Mouse (Mus musculus) limb, embryonic 12.5 days (tissue): Measurements from ENCODE around the gene Pfdn6. TPM values are rescaled to one million over a fixed set of nuclear protein-coding genes. Genes with fewer than 3 reads are reported as not detected.
"Not testable (repeated sequence)": the region's sequence is repeated elsewhere in the genome, so short reads cannot be mapped to it uniquely, and the experiment has no call there.

ENCODE experiments used
- ATAC-seq: fragments of 200-750 bp; cut with Nextera tagmentation; 2 replicates; pipeline ENCODE4 v1.8.0; 2017; ENCODE audit warnings: low read depth, moderate TSS enrichment; ENCODE audit not compliant: insufficient number of reproducible peaks, insufficient read depth, low FRiP score, low TSS enrichment
- H3K27ac ChIP-seq: fragments of 300-500 bp; sonication (generic); 2 replicates; pipeline ENCODE4 v1.5.1; 2016; ENCODE audit warnings: mild to moderate bottlenecking, moderate library complexity
- H3K27me3 ChIP-seq: fragments of 300-500 bp; sonication (generic); 2 replicates; pipeline ENCODE4 v1.6.1; 2016; ENCODE audit warnings: mild to moderate bottlenecking, moderate library complexity
- H3K36me3 ChIP-seq: fragments of 300-500 bp; sonication (generic); 2 replicates; pipeline ENCODE4 v1.6.1; 2016; ENCODE audit warnings: mild to moderate bottlenecking, moderate library complexity
- H3K4me1 ChIP-seq: fragments of 300-500 bp; sonication (generic); replicated peaks from 2 replicates; pipeline ENCODE4 v1.6.1; 2016
- H3K4me2 ChIP-seq: fragments of 300-500 bp; sonication (generic); 2 replicates; pipeline ENCODE4 v1.6.1; 2016; ENCODE audit warnings: mild to moderate bottlenecking, moderate library complexity
- H3K4me3 ChIP-seq: fragments of 300-500 bp; sonication (generic); replicated peaks from 2 replicates; pipeline ENCODE4 v1.5.1; 2016; ENCODE audit warnings: mild to moderate bottlenecking
- H3K9ac ChIP-seq: fragments of 300-500 bp; sonication (generic); replicated peaks from 2 replicates; pipeline ENCODE4 v1.6.1; 2016; ENCODE audit warnings: mild to moderate bottlenecking, moderate library complexity
- H3K9me3 ChIP-seq: fragments of 300-500 bp; sonication (generic); 2 replicates; pipeline ENCODE4 v1.6.1; 2016; ENCODE audit warnings: mild to moderate bottlenecking, moderate library complexity
- WGBS: fragments of 180-500 bp; shearing (Covaris S2); methylation state at CpG from one replicate; pipeline ENCODE4 v1.1.7; 2016; 5-methylcytosine and 5-hydroxymethylcytosine counted together
- polyA plus RNA-seq: library from polyadenylated mRNA; unstranded; fragments of >200 nt; fragmentation: Nextera tagmentation; extraction: Ambion mirVana; gene quantifications from 2 replicates; pipeline ENCODE4 v1.2.1, GENCODE M21; 2016

Gene Pfdn6
- polyA plus RNA-seq, 1 experiment from 2014 or later = 186 TPM

DNA sequence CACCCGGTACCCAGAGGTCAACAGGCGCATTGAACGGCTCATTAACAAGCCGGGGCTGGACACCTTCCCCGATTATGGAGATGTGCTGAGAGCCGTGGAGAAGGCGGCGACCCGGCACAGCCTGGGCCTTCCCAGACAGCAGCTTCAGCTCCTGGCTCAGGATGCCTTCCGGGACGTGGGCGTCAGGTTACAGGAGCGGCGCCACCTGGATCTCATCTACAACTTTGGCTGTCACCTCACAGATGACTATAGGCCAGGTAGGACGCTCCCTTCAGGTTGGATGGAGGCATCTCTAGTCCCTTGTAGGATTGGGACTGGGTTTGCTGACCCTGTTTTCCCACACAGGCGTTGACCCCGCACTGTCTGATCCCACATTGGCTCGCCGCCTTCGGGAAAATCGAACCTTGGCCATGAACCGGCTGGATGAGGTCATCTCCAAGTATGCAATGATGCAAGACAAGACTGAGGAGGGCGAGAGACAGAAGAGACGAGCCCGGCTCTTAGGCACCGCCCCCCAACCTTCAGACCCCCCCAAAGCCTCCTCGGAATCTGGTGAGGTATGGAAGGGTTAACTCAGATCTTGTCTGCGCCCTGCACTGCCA lies 28.2 kb downstream of the Pfdn6 start:
- WGBS = 93% methylated on average over 28 of the region's 28 CpGs
- Histone ChIP-seq H3K9me3 (no peaks in the 10 kb centered on the region), H3K4me2 (no peak overlapping the region), H3K4me3 (peak overlapping the region; percentile 6; the same call in 1 of the 2 replicates), H3K4me1 (peaks cover 46% of the 10 kb centered on the region), H3K9ac (no peak overlapping the region), H3K27ac (no peak overlapping the region), H3K27me3 (no peaks in the 10 kb centered on the region), H3K36me3 (peaks cover 47% of the 10 kb centered on the region)
- ATAC-seq = no peak

DNA sequence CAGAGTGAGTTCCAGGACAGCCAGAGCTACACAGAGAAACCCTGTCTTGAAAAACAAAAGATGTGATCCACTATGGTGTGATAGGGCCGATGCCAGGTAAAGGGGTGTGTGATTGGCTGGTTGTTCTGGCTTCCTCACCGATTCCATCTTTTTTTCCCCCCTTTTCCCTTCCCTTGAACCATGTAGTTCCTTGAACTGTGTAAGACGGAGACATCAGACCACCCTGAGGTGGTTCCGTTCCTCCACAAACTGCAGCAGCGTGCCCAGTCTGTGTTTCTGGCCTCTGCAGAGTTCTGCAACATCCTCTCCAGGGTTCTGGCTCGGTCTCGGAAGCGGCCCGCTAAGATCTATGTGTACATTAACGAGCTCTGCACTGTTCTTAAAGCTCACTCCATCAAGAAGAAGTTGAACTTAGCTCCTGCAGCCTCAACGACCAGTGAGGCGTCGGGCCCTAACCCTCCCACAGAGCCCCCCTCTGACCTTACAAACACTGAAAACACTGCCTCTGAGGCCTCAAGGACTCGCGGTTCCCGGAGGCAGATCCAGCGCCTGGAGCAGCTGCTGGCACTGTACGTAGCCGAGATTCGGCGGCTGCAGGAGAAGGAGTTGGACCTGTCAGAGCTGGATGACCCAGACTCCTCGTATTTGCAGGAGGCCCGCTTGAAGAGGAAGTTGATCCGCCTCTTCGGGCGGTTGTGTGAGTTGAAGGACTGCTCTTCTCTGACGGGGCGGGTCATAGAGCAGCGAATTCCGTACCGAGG lies 28.9 kb downstream of the Pfdn6 start:
- no peak for ATAC-seq
- no peak overlapping the region for H3K9ac ChIP-seq
- no peak overlapping the region for H3K27ac ChIP-seq
- peak overlapping the region; percentile 6; the same call in 1 of the 2 replicates for H3K4me3 ChIP-seq
- H3K27me3 ChIP-seq = no peaks in the 10 kb centered on the region
- H3K9me3 ChIP-seq = no peaks in the 10 kb centered on the region
- H3K36me3 ChIP-seq = peaks cover 47% of the 10 kb centered on the region
- WGBS = 91% methylated on average over 31 of the region's 31 CpGs
- H3K4me2 ChIP-seq = no peak overlapping the region
- H3K4me1 ChIP-seq = peaks cover 40% of the 10 kb centered on the region

GRCm38 (mm10) chr17:33910346-33911051 lies 29.6 kb downstream of the Pfdn6 start:
- peak overlapping the region; percentile 94 for H3K4me2 ChIP-seq
- H3K27ac ChIP-seq = peak overlapping the region; percentile 91; the same call in 1 of the 2 replicates
- H3K36me3 ChIP-seq = peaks cover 47% of the 10 kb centered on the region
- peak overlapping the region; percentile 75 for H3K4me3 ChIP-seq
- H3K9ac ChIP-seq = peak overlapping the region; percentile 81
- no peaks in the 10 kb centered on the region for H3K27me3 ChIP-seq
- no peaks in the 10 kb centered on the region for H3K9me3 ChIP-seq
- WGBS = 54% methylated on average over 11 of the region's 11 CpGs
- ATAC-seq = no peak
- peaks cover 39% of the 10 kb centered on the region for H3K4me1 ChIP-seq

GRCm38 (mm10) chr17:33909869-33910250 lies 30.3 kb downstream of the Pfdn6 start:
- H3K4me2 ChIP-seq = peak overlapping the region; percentile 94
- ATAC-seq = no peak
- H3K9me3 ChIP-seq = no peaks in the 10 kb centered on the region
- H3K36me3 ChIP-seq = peaks cover 44% of the 10 kb centered on the region
- H3K4me3 ChIP-seq = peak overlapping the region; percentile 75
- H3K27ac ChIP-seq = peak overlapping the region; percentile 91
- H3K27me3 ChIP-seq = no peaks in the 10 kb centered on the region
- peak overlapping the region; percentile 81 for H3K9ac ChIP-seq
- peaks cover 33% of the 10 kb centered on the region for H3K4me1 ChIP-seq
- 1% methylated on average over 14 of the region's 14 CpGs for WGBS

- peak within 1 kb of the TSS; percentile 91 for H3K27ac ChIP-seq
- H3K36me3 ChIP-seq = peaks cover 38% of the 10 kb centered on the region
- peak; percentile 96 for ATAC-seq
- peak within 1 kb of the TSS; percentile 75 for H3K4me3 ChIP-seq
- peak within 1 kb of the TSS; percentile 94 for H3K4me2 ChIP-seq
- no peaks in the 10 kb centered on the region for H3K9me3 ChIP-seq
- H3K4me1 ChIP-seq = peaks cover 29% of the 10 kb centered on the region
- peak within 1 kb of the TSS; percentile 81 for H3K9ac ChIP-seq
- WGBS = under 1% methylated on average over 68 of the region's 68 CpGs
- H3K27me3 ChIP-seq = no peaks in the 10 kb centered on the region
Measured at GRCm38 (mm10) chr17:33909077-33909868, 30.9 kb downstream of the Pfdn6 start, which contains the start of gene Daxx. Daxx (plus strand) TSS chr17:33909414.

- under 1% methylated on average over 44 of the region's 44 CpGs for WGBS
Measured at GRCm38 (mm10) chr17:33908331-33909076, 31.6 kb downstream of the Pfdn6 start.

DNA sequence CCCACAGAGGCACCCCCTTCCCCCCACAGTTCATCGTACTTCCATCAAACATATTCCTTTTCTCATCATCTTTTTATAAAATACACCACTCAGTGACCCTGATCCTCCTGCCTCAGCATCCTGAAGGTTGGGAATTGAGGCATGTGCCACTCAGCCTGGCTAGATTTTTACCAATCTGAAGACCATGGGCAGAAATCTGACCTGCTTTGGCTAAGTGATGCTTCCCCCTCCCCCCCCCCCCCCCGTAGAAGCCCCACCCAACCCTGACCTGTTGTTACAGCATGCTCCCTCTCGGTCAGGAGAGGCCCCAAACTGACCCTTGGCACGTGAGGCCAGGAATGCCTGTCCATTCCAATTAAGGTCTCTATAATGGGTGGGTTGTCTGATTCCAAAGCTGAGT lies 35.3 kb downstream of the Pfdn6 start, which contains the start of gene Platr17:
Platr17 (plus strand) TSS at position 301 of the 400 bp plus-strand sequence.
- not testable (repeated sequence) for ATAC-seq, H3K9ac ChIP-seq, H3K36me3 ChIP-seq, H3K4me2 ChIP-seq, H3K4me3 ChIP-seq, H3K27me3 ChIP-seq, H3K4me1 ChIP-seq, H3K9me3 ChIP-seq, H3K27ac ChIP-seq
- WGBS = 26% methylated on average over 3 of the region's 4 CpGs

More at GRCm38 (mm10) chr17:33908331-33909076, 31.6 kb downstream of the Pfdn6 start:
- Histone ChIP-seq H3K4me1 (peaks cover 25% of the 10 kb centered on the region), H3K9me3 (no peaks in the 10 kb centered on the region), H3K36me3 (peaks cover 30% of the 10 kb centered on the region), H3K27ac (peak overlapping the region; percentile 91), H3K4me2 (peak overlapping the region; percentile 94), H3K9ac (peak overlapping the region; percentile 73), H3K27me3 (no peaks in the 10 kb centered on the region), H3K4me3 (peak overlapping the region; percentile 75)
- peak; percentile 8; the same call in 1 of the 2 replicates for ATAC-seq

DNA sequence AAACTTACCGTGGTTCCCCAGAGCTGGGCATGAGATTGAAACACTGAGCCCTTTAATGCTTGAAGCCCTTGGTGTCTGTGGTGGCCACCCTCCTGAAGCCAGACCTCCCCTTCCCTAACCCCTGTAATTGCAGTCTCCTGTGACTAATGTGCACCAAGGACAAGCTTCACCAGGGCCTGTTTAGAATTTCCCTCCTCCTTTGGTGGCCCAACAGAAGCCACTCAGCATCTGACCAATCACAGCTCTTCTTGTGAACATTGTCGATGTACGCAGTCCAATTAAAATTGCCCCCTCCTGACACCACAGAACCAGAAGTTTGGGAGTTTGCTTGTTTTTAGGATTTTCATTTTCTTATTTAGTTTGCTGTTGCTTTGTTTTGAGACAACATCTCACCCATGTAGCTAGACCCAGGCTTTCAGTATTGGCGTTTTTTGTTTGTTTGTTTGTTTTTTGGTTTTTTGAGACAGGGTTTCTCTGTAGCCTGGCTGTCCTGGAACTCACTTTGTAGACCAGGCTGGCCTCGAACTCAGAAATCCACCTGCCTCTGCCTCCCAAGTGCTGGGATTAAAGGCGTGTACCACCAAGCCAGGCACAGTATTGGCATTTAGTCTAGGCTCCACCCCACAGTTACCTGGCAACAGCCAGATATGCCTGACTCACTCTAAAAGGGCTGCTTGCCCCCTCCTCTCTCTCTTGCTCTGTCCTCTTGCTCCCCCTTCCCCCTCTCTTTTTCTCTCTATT lies 36.1 kb downstream of the Pfdn6 start:
- not testable (repeated sequence) for H3K4me3 ChIP-seq, H3K27me3 ChIP-seq, H3K9ac ChIP-seq, H3K36me3 ChIP-seq, H3K9me3 ChIP-seq, H3K27ac ChIP-seq, H3K4me2 ChIP-seq, H3K4me1 ChIP-seq, ATAC-seq
- WGBS = 67% methylated on average over 6 of the region's 6 CpGs

DNA sequence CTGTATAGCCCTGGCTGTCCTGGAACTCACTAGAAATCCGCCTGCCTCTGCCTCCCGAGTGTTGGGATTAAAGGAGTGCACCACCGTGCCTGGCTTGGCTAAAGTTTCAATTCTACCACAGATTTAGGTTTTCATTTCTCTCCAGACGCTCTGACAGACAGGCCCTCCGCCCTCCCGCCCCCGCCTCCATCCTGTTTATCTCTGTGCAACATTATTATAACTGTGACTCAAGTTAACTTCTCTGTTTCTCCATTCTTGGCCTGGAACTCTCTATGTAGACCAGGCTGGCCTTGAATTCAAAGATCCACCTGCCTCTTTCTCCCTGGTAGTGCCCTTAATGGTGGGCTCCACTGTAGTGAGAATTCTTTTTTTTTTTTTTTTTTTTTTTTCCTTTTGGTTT lies 37.7 kb downstream of the Pfdn6 start:
- no peak for ATAC-seq
- Histone ChIP-seq H3K9me3 (no peaks in the 10 kb centered on the region), H3K4me2 (no peak overlapping the region), H3K27me3 (no peaks in the 10 kb centered on the region), H3K36me3 (no peaks in the 10 kb centered on the region), H3K4me1 (no peaks in the 10 kb centered on the region), H3K4me3 (no peak overlapping the region), H3K27ac (no peak overlapping the region), H3K9ac (no peak overlapping the region)
- 81% methylated on average over 7 of the region's 7 CpGs for WGBS

DNA sequence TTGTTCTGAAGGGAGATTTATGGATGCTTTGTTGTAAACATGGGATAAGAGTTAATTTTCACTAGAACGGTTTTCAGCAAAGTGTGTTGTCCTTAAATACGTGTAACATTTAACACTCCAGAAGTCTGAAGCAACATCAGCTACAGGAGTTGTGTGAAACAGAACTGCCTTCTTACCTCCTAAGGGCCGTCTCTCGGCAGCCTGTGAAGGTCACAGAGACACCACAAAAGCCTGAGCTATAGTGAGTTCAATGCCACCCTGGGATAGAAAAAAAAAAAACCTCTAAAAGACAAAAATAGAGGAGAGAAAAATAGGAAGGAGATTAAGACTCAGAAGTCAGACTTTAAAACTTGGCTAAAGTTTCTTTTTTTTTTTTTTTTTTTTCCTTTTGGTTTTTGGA lies 38.1 kb downstream of the Pfdn6 start:
- Histone ChIP-seq H3K4me1 (no peaks in the 10 kb centered on the region), H3K9me3 (no peaks in the 10 kb centered on the region), H3K27me3 (no peaks in the 10 kb centered on the region), H3K27ac (no peak overlapping the region), H3K4me3 (no peak overlapping the region), H3K9ac (no peak overlapping the region), H3K4me2 (no peak overlapping the region), H3K36me3 (no peaks in the 10 kb centered on the region)
- ATAC-seq = no peak
- 39% methylated on average over 4 of the region's 4 CpGs for WGBS
